Mouse (Mus musculus) embryonic facial prominence, embryonic 12.5 days (tissue): Measurements from ENCODE around the gene 2010300C02Rik. TPM values are rescaled to one million over a fixed set of nuclear protein-coding genes. Genes with fewer than 3 reads are reported as not detected.

Experiments used
- ATAC-seq: fragments of 200-750 bp; cut with Nextera tagmentation; 2 replicates; pipeline ENCODE4 v1.8.0; 2017; ENCODE audit not compliant: insufficient number of reproducible peaks, insufficient read depth, low FRiP score, low TSS enrichment
- H3K27ac ChIP-seq: fragments of 300-500 bp; sonication (generic); 2 replicates; pipeline ENCODE4 v1.5.1; 2016; ENCODE audit warnings: mild to moderate bottlenecking
- H3K27me3 ChIP-seq: fragments of 300-500 bp; sonication (generic); 2 replicates; pipeline ENCODE4 v1.6.1; 2016; ENCODE audit warnings: mild to moderate bottlenecking, moderate library complexity
- H3K36me3 ChIP-seq: fragments of 300-500 bp; sonication (generic); 2 replicates; pipeline ENCODE4 v1.6.1; 2016; ENCODE audit warnings: mild to moderate bottlenecking
- H3K4me1 ChIP-seq: fragments of 300-500 bp; sonication (generic); 2 replicates; pipeline ENCODE4 v1.6.1; 2016
- H3K4me2 ChIP-seq: fragments of 300-500 bp; sonication (generic); replicated peaks from 2 replicates; pipeline ENCODE4 v1.6.1; 2016; ENCODE audit warnings: mild to moderate bottlenecking, moderate library complexity
- H3K4me3 ChIP-seq: fragments of 300-500 bp; sonication (generic); 2 replicates; pipeline ENCODE4 v1.5.1; 2016; ENCODE audit warnings: mild to moderate bottlenecking
- H3K9ac ChIP-seq: fragments of 300-500 bp; sonication (generic); 2 replicates; pipeline ENCODE4 v1.6.1; 2016; ENCODE audit warnings: mild to moderate bottlenecking, moderate library complexity
- H3K9me3 ChIP-seq: fragments of 300-500 bp; sonication (generic); 2 replicates; pipeline ENCODE4 v1.6.1; 2016; ENCODE audit warnings: mild to moderate bottlenecking, moderate library complexity
- WGBS: fragments of 180-500 bp; shearing (Covaris S2); methylation state at CpG from one replicate; pipeline ENCODE4 v1.1.7; 2016; 5-methylcytosine and 5-hydroxymethylcytosine counted together
- polyA plus RNA-seq: library from polyadenylated mRNA; unstranded; fragments of >200 nt; fragmentation: Nextera tagmentation; extraction: Ambion mirVana; gene quantifications from 2 replicates; pipeline ENCODE4 v1.2.1, GENCODE M21; 2016

Gene 2010300C02Rik
- polyA plus RNA-seq, 1 experiment from 2014 or later, result 2.0 TPM

- H3K4me1 ChIP-seq, result no peaks in the 10 kb centered on the region
- H3K4me2 ChIP-seq, result no peak overlapping the region
- H3K27me3 ChIP-seq, result no peaks in the 10 kb centered on the region
- 80% methylated on average over 8 of the region's 8 CpGs for WGBS
- ATAC-seq, result no peak
- H3K9ac ChIP-seq, result no peak overlapping the region
- H3K9me3 ChIP-seq, result no peaks in the 10 kb centered on the region
- no peak overlapping the region for H3K4me3 ChIP-seq
- no peak overlapping the region for H3K27ac ChIP-seq
- no peaks in the 10 kb centered on the region for H3K36me3 ChIP-seq
Observed at GRCm38 (mm10) chr1:37709736-37710135, 10.1 kb downstream of the 2010300C02Rik start.

DNA sequence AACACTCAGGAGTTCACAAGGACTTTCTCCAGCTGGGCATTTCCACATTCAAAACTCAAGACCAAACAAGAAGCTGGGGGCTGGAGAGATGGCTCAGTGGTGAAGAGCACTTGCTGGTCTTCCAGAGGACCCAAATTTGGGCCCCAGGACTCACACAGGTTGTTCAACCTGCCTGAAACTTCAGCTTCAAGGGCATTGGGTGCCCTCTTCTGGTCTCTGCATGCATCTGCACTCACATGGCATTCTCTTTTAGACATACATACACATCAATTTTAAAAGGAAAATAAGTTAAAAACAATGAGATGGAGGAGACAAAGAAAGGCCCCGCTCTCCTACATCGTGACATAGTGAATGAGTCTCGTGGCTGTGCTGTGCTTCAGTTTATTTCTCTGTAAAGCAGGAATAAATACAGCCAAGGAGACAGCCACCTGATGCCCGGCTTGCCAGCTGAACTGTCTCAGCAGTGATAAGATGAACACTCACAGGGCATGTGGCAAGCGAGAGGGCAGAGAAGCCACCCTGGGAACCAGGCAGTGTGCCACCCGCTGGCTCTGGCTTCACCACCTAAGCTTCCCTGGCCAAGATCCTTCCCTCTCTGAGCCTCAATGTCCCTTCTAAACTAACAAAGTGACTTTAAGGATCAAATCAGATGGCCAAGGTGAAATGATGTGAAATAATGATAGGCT, 11.5 kb downstream of the 2010300C02Rik start:
- Histone ChIP-seq H3K4me3 (no peak overlapping the region), H3K36me3 (no peaks in the 10 kb centered on the region), H3K27me3 (no peaks in the 10 kb centered on the region), H3K4me2 (no peak overlapping the region), H3K9ac (no peak overlapping the region), H3K4me1 (no peaks in the 10 kb centered on the region), H3K9me3 (no peaks in the 10 kb centered on the region), H3K27ac (no peak overlapping the region)
- no peak for ATAC-seq
- WGBS, result 89% methylated on average over 6 of the region's 6 CpGs

DNA sequence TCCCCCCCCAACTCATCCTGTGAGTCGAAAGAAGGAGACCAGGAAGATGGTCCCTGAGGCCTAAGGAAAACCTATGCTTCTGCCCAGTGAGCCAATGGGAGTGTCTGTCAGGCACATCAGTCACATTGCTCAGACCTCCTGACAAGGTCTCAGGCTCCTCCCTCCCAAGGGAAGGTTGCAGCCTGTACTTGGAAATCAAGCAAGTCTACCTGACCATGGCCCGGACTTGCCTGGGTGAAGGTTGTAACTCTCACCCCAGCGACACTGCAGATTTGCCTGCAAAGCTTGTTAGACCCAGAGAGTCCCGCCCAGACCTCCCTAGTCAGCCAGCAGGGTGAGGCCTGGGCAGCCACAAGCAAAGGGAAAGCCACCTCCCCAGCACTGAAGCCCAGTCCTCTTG, 17.6 kb downstream of the 2010300C02Rik start:
- H3K4me3 ChIP-seq, result no peak overlapping the region
- H3K9ac ChIP-seq, result no peak overlapping the region
- ATAC-seq, result no peak
- no peak overlapping the region for H3K27ac ChIP-seq
- H3K4me2 ChIP-seq, result no peak overlapping the region
- no peaks in the 10 kb centered on the region for H3K27me3 ChIP-seq
- no peaks in the 10 kb centered on the region for H3K36me3 ChIP-seq
- no peaks in the 10 kb centered on the region for H3K4me1 ChIP-seq
- H3K9me3 ChIP-seq, result no peaks in the 10 kb centered on the region
- WGBS, result 60% methylated on average over 4 of the region's 4 CpGs

- no peaks in the 10 kb centered on the region for H3K36me3 ChIP-seq
- 0 out of 2 replicates have a peak, but pooled peaks cover 3% of the 10 kb centered on the region for H3K4me1 ChIP-seq
- 56% methylated on average over 5 of the region's 5 CpGs for WGBS
- H3K4me2 ChIP-seq, result no peak overlapping the region
- no peak overlapping the region for H3K9ac ChIP-seq
- no peak overlapping the region for H3K4me3 ChIP-seq
- peaks cover 4% of the 10 kb centered on the region; the same call in 1 of the 2 replicates for H3K27me3 ChIP-seq
- H3K9me3 ChIP-seq, result no peaks in the 10 kb centered on the region
- H3K27ac ChIP-seq, result no peak overlapping the region
- ATAC-seq, result no peak
Observed at GRCm38 (mm10) chr1:37698852-37699439, 20.9 kb downstream of the 2010300C02Rik start.

DNA sequence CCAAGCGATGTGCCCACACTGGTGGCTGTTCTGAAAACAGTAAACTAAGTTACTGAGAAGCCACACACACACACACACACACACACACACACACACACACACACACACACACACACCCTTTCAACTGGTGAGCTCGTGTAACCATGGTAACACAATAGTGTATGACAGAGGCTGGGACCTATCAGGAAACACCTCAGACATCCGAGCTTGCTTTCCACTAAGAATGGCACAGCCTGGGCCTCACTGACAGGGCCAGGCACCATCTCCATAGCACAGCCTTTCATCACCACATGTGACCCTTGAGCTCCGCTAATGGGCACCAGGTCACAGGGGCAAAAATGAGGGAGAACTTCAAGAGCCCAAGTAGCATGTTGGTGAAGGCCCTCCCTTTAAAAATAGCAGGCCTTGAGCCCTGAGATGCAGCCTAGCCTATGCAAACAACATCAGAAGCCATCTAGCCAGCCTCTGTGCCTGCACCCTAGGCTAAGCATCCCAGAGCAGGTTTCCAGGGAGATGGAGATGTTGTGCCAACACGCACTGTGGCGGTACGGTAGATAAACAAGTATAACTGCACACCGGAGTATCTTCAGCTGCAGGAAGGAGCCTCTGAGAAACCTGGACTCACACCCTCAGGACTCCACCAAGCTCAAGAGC, 21.6 kb downstream of the 2010300C02Rik start:
- H3K36me3 ChIP-seq, result no peaks in the 10 kb centered on the region
- no peak overlapping the region for H3K4me2 ChIP-seq
- no peak overlapping the region for H3K9ac ChIP-seq
- WGBS, result 68% methylated on average over 8 of the region's 8 CpGs
- 0 out of 2 replicates have a peak, but pooled peaks cover 3% of the 10 kb centered on the region for H3K4me1 ChIP-seq
- peaks cover 4% of the 10 kb centered on the region; the same call in 1 of the 2 replicates for H3K27me3 ChIP-seq
- no peak overlapping the region for H3K27ac ChIP-seq
- H3K9me3 ChIP-seq, result no peaks in the 10 kb centered on the region
- H3K4me3 ChIP-seq, result no peak overlapping the region
- no peak for ATAC-seq

DNA sequence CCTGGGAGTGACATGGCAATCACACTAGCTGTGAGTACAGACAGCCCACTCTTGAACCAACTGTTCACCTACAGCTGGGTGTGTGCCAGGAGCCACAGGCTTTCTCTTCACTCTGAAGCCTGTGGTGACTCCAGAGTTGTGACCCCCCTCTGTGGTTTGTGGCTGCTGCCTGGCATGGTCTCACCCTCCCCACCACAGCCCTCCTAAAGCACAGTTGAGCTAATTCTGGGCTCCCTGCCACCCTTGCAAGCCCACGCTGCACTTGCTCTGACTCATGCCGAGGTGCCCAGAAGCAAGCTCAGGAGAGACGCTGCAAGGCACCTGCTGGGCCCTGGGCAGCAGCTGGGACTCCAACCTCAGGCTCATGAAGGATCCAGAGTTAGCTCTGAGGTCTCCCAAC, 23.0 kb downstream of the 2010300C02Rik start:
- Histone ChIP-seq H3K36me3 (no peaks in the 10 kb centered on the region), H3K4me2 (no peak overlapping the region), H3K9me3 (no peaks in the 10 kb centered on the region), H3K4me3 (no peak overlapping the region), H3K27me3 (peaks cover 4% of the 10 kb centered on the region; the same call in 1 of the 2 replicates), H3K9ac (no peak overlapping the region), H3K4me1 (0 out of 2 replicates have a peak, but pooled peaks cover 3% of the 10 kb centered on the region), H3K27ac (no peak overlapping the region)
- ATAC-seq, result no peak
- WGBS, result 85% methylated on average over 3 of the region's 3 CpGs

- H3K4me3 ChIP-seq, result no peak overlapping the region
- H3K27ac ChIP-seq, result no peak overlapping the region
- peaks cover 4% of the 10 kb centered on the region; the same call in 1 of the 2 replicates for H3K27me3 ChIP-seq
- ATAC-seq, result no peak
- no peaks in the 10 kb centered on the region for H3K9me3 ChIP-seq
- WGBS, result 90% methylated on average over 9 of the region's 9 CpGs
- H3K9ac ChIP-seq, result no peak overlapping the region
- 0 out of 2 replicates have a peak, but pooled peaks cover 3% of the 10 kb centered on the region for H3K4me1 ChIP-seq
- H3K4me2 ChIP-seq, result no peak overlapping the region
- H3K36me3 ChIP-seq, result no peaks in the 10 kb centered on the region
Observed at GRCm38 (mm10) chr1:37695732-37696131, 24.2 kb downstream of the 2010300C02Rik start.

DNA sequence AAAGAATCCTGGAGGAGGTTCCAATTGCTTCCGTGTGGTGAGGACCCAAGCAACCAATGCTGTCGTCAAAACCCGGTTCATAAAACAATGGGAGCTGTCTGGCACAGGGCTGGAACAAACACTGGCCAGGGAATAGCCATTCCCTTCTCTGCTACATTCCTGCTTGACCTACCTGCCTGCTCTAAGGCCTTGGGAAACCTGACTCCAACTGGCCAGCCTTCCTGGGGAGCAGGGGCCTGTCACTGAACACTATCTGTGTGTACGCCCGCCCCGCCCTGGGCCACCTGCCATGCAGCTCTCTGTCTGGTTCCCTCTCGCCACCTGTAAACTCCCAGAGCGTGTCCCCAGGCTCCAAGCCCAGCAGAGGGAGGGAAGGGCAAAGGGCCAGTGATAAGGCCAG, 25.5 kb downstream of the 2010300C02Rik start:
- WGBS, result 27% methylated on average over 8 of the region's 8 CpGs
- Histone ChIP-seq H3K9ac (no peak overlapping the region), H3K4me1 (0 out of 2 replicates have a peak, but pooled peaks cover 3% of the 10 kb centered on the region), H3K27ac (no peak overlapping the region), H3K36me3 (no peaks in the 10 kb centered on the region), H3K27me3 (peaks cover 4% of the 10 kb centered on the region; the same call in 1 of the 2 replicates), H3K4me3 (no peak overlapping the region), H3K4me2 (no peak overlapping the region), H3K9me3 (no peaks in the 10 kb centered on the region)
- no peak for ATAC-seq

- WGBS, result 43% methylated on average over 8 of the region's 8 CpGs
- H3K9me3 ChIP-seq, result no peaks in the 10 kb centered on the region
Observed at GRCm38 (mm10) chr1:37691179-37691578, 28.7 kb downstream of the 2010300C02Rik start.

DNA sequence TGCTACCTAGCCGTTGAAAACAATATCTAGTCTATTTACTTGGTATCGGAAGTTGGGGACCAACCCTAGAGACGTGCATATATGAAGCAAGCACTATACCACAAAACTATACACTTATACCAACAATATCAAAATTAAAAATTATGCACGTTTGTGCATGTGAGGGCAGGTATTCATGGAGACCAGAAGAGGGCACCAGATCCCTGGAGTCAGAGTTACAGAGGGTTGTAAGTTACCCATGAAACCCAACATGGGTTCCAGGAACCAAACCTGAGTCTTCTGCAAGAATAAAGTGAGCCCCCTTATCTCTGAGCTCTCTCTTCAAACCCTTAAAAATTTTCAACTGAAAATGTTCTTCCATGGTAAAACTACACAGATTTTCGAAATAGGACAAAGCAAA, 29.2 kb downstream of the 2010300C02Rik start:
- no peak overlapping the region for H3K4me2 ChIP-seq
- H3K9ac ChIP-seq, result no peak overlapping the region
- ATAC-seq, result no peak
- no peak overlapping the region for H3K27ac ChIP-seq
- H3K36me3 ChIP-seq, result no peaks in the 10 kb centered on the region
- 76% methylated on average over 5 of the region's 5 CpGs for WGBS
- H3K9me3 ChIP-seq, result no peaks in the 10 kb centered on the region
- H3K4me1 ChIP-seq, result peaks cover 12% of the 10 kb centered on the region
- peaks cover 4% of the 10 kb centered on the region; the same call in 1 of the 2 replicates for H3K27me3 ChIP-seq
- H3K4me3 ChIP-seq, result no peak overlapping the region

More at GRCm38 (mm10) chr1:37691179-37691578, 28.7 kb downstream of the 2010300C02Rik start:
- Histone ChIP-seq H3K4me3 (no peak overlapping the region), H3K4me1 (peaks cover 12% of the 10 kb centered on the region), H3K4me2 (no peak overlapping the region), H3K27ac (no peak overlapping the region), H3K36me3 (no peaks in the 10 kb centered on the region), H3K27me3 (peaks cover 4% of the 10 kb centered on the region; the same call in 1 of the 2 replicates), H3K9ac (no peak overlapping the region)
- no peak for ATAC-seq

GRCm38 (mm10) chr1:37689730-37690129, 30.2 kb downstream of the 2010300C02Rik start:
- no peak overlapping the region for H3K4me3 ChIP-seq
- ATAC-seq, result no peak
- H3K27me3 ChIP-seq, result peaks cover 4% of the 10 kb centered on the region; the same call in 1 of the 2 replicates
- WGBS, result 86% methylated on average over 6 of the region's 6 CpGs
- H3K27ac ChIP-seq, result no peak overlapping the region
- H3K4me2 ChIP-seq, result no peak overlapping the region
- H3K9me3 ChIP-seq, result no peaks in the 10 kb centered on the region
- H3K4me1 ChIP-seq, result peaks cover 12% of the 10 kb centered on the region
- H3K36me3 ChIP-seq, result no peaks in the 10 kb centered on the region
- no peak overlapping the region for H3K9ac ChIP-seq
